9 mouse cellular contexts compared by ENCODE assay signal in genomic region chr2:58324118-58324901, GRCm38 (mm10). TPM values are rescaled to one million over a fixed set of nuclear protein-coding genes. Genes with fewer than 3 reads are reported as not detected.
DNase-seq lines count a peak whose midpoint lies in the region; ATAC-seq and TF ChIP-seq lines count a peak whose summit lies in the region.
"Had no signal": no experiment of that assay in that cellular context is flagged by ENCODE, and none has a peak within 500 bp of the region (broad histone marks: within the 10 kb centered on the region; RNA-seq: fewer than 3 reads in every experiment).

No protein-coding gene starts in this region.

- H3K9ac ChIP-seq in heart, embryonic 11.5 days (ENCODE audit: low read depth, low read length) = peak overlapping the region; percentile 83
- peak overlapping the region; percentile 40 for H3K9ac ChIP-seq in forebrain, postnatal 0 days
- peak overlapping the region; percentile 26; the same call in 1 of the 2 replicates for H3K9ac ChIP-seq in intestine, postnatal 0 days (ENCODE audit: low read depth, low read length)
- peak overlapping the region; percentile 26; the same call in 1 of the 2 replicates for H3K9ac ChIP-seq in limb, embryonic 15.5 days
- peak overlapping the region; percentile 26; the same call in 1 of the 2 replicates for H3K9ac ChIP-seq in midbrain, embryonic 15.5 days

- no peaks in the 10 kb centered on the region for H3K27me3 ChIP-seq in heart, embryonic 11.5 days (ENCODE audit: control insufficient read depth, insufficient read depth, low read length)
- no peaks in the 10 kb centered on the region for H3K27me3 ChIP-seq in forebrain, postnatal 0 days (ENCODE audit: insufficient read depth, low read length)
- no peaks in the 10 kb centered on the region for H3K27me3 ChIP-seq in intestine, postnatal 0 days (replicated peaks; ENCODE audit: control insufficient read depth, insufficient read depth, low read length)
- H3K27me3 ChIP-seq in limb, embryonic 15.5 days = no peaks in the 10 kb centered on the region
- no peaks in the 10 kb centered on the region for H3K27me3 ChIP-seq in midbrain, embryonic 15.5 days (replicated peaks)

- H3K36me3 ChIP-seq in heart, embryonic 11.5 days (ENCODE audit: control insufficient read depth, insufficient read depth, low read length) = no peaks in the 10 kb centered on the region
- no peaks in the 10 kb centered on the region for H3K36me3 ChIP-seq in forebrain, postnatal 0 days (ENCODE audit: insufficient read depth)
- H3K36me3 ChIP-seq in intestine, postnatal 0 days (ENCODE audit: control insufficient read depth, insufficient read depth) = no peaks in the 10 kb centered on the region
- H3K36me3 ChIP-seq in limb, embryonic 15.5 days = no peaks in the 10 kb centered on the region
- H3K36me3 ChIP-seq in midbrain, embryonic 15.5 days (replicated peaks) = no peaks in the 10 kb centered on the region
- H3K36me3 ChIP-seq: G1E had no signal

- H3K4me1 ChIP-seq in heart, embryonic 11.5 days (ENCODE audit: control insufficient read depth, insufficient read depth, low read length) = no peaks in the 10 kb centered on the region; the same call in 1 of the 2 replicates
- H3K4me1 ChIP-seq in forebrain, postnatal 0 days (ENCODE audit: insufficient read depth) = no peaks in the 10 kb centered on the region
- H3K4me1 ChIP-seq in intestine, postnatal 0 days (replicated peaks; ENCODE audit: control insufficient read depth, insufficient read depth, low read length) = no peaks in the 10 kb centered on the region; the same call in 1 of the 2 replicates
- H3K4me1 ChIP-seq in limb, embryonic 15.5 days = peaks cover 7% of the 10 kb centered on the region
- H3K4me1 ChIP-seq in midbrain, embryonic 15.5 days = peaks cover 7% of the 10 kb centered on the region; the same call in 1 of the 2 replicates

- no peak for DNase-seq in heart, postnatal 25 days (ENCODE audit: low spot score)
- peak; percentile 48 for DNase-seq in cerebellum, adult 11-12 months
- DNase-seq in forebrain, postnatal 0 days = peak; percentile 67
- DNase-seq in spleen, postnatal 4 days (ENCODE audit: low spot score in 2 of 2) = peak; percentile 28 to 66

- H3K4me3 ChIP-seq in heart, embryonic 11.5 days (ENCODE audit: low read depth, low read length) = peak overlapping the region; percentile 53
- H3K4me3 ChIP-seq in forebrain, postnatal 0 days (ENCODE audit: low read depth, low read length) = peak overlapping the region; percentile 28
- peak overlapping the region; percentile 22; the same call in 1 of the 2 replicates for H3K4me3 ChIP-seq in intestine, postnatal 0 days (ENCODE audit: low read depth, low read length)
- H3K4me3 ChIP-seq in limb, embryonic 15.5 days = peak overlapping the region; percentile 38
- H3K4me3 ChIP-seq in midbrain, embryonic 15.5 days = peak overlapping the region; percentile 39

- TF ChIP-seq CTCF in forebrain, postnatal 0 days (IDR thresholded peaks at IDR 0.05; ENCODE audit: low read depth) = peak; percentile 65
- TF ChIP-seq CTCF in intestine, postnatal 0 days (IDR thresholded peaks at IDR 0.05; ENCODE audit: low read depth) = peak; percentile 66

- H3K27ac ChIP-seq in heart, embryonic 11.5 days (ENCODE audit: low read depth, low read length) = no peak overlapping the region
- H3K27ac ChIP-seq in forebrain, postnatal 0 days (ENCODE audit: low read depth, low read length) = 0 out of 2 replicates have a peak overlapping the region, but pooled peaks have one; percentile 6
- H3K27ac ChIP-seq in intestine, postnatal 0 days (ENCODE audit: low read depth, low read length) = no peak overlapping the region
- H3K27ac ChIP-seq in limb, embryonic 15.5 days = no peak overlapping the region
- peak overlapping the region; percentile 46 for H3K27ac ChIP-seq in midbrain, embryonic 15.5 days

- H3K4me2 ChIP-seq in heart, embryonic 11.5 days = peak overlapping the region; percentile 84
- H3K4me2 ChIP-seq in forebrain, postnatal 0 days (ENCODE audit: low read depth) = peak overlapping the region; percentile 57
- peak overlapping the region; percentile 60 for H3K4me2 ChIP-seq in intestine, postnatal 0 days (replicated peaks; ENCODE audit: low read depth)
- H3K4me2 ChIP-seq in limb, embryonic 15.5 days = peak overlapping the region; percentile 67
- H3K4me2 ChIP-seq in midbrain, embryonic 15.5 days = peak overlapping the region; percentile 61

- no peaks in the 10 kb centered on the region for H3K9me3 ChIP-seq in heart, embryonic 11.5 days (replicated peaks; ENCODE audit: control insufficient read depth, low read length)
- H3K9me3 ChIP-seq in forebrain, postnatal 0 days (ENCODE audit: low read length) = no peaks in the 10 kb centered on the region
- no peaks in the 10 kb centered on the region for H3K9me3 ChIP-seq in intestine, postnatal 0 days (ENCODE audit: control insufficient read depth)
- no peaks in the 10 kb centered on the region for H3K9me3 ChIP-seq in limb, embryonic 15.5 days
- H3K9me3 ChIP-seq in midbrain, embryonic 15.5 days = no peaks in the 10 kb centered on the region

- 9% methylated on average over 23 of the region's 23 CpGs for WGBS in heart, embryonic 11.5 days (ENCODE audit: insufficient replicate concordance)
- WGBS in forebrain, postnatal 0 days = 10% methylated on average over 23 of the region's 23 CpGs
- WGBS in intestine, postnatal 0 days = 20% methylated on average over 23 of the region's 23 CpGs
- WGBS in limb, embryonic 15.5 days = 16% methylated on average over 23 of the region's 23 CpGs
- 9% methylated on average over 23 of the region's 23 CpGs for WGBS in midbrain, embryonic 15.5 days

- ATAC-seq in heart, embryonic 11.5 days (replicated peaks; ENCODE audit: insufficient number of reproducible peaks, low FRiP score, low TSS enrichment) = no peak
- ATAC-seq in forebrain, postnatal 0 days = peak; percentile 88
- no peak for ATAC-seq in intestine, postnatal 0 days
- ATAC-seq in limb, embryonic 15.5 days (ENCODE audit: insufficient number of reproducible peaks, low FRiP score, low TSS enrichment, low read depth) = no peak
- ATAC-seq in midbrain, embryonic 15.5 days (replicated peaks) = peak; percentile 92

- intact Hi-C loops in heart, postnatal 25 days (cut with DNase I) = no loop called here

RNA-seq across cellular contexts. Expression of gene Acvr1c, which starts 33.4 kb away (rescaled TPM):
- polyA plus RNA-seq in heart, embryonic 11.5 days (2014; fragmentation: Nextera tagmentation; extraction: Ambion mirVana) = 1.6 and 2.1 TPM in 2 replicates
- under 1 TPM; 0.18 to 0.75 TPM for total RNA-seq in heart, postnatal 25 days (2021)
- total RNA-seq in forebrain, postnatal 0 days (2014; rRNA removed) = 1.6 and 2.7 TPM in 2 replicates
- polyA plus RNA-seq in forebrain, postnatal 0 days (2015; fragmentation: Nextera tagmentation; extraction: Ambion mirVana) = 0.77 and 0.91 TPM in 2 replicates
- polyA plus RNA-seq in intestine, postnatal 0 days (2015; fragmentation: Nextera tagmentation; extraction: Ambion mirVana) = 5.2 and 5.5 TPM in 2 replicates
- polyA plus RNA-seq in limb, embryonic 15.5 days (2015; fragmentation: Nextera tagmentation; extraction: Ambion mirVana) = 0.05 and 0.17 TPM in 2 replicates
- 0.51 and 0.92 TPM in 2 replicates for polyA plus RNA-seq in midbrain, embryonic 15.5 days (2015; fragmentation: Nextera tagmentation; extraction: Ambion mirVana)
- polyA plus RNA-seq: G1E had no signal

Comparison
In these comparisons a context has a peak if more than half of its experiments do, and no peak if none do; other contexts are left out.
1. ATAC-seq: peak in forebrain, postnatal 0 days (single experiment) and midbrain, embryonic 15.5 days (single experiment); none in heart, embryonic 11.5 days (single experiment), intestine, postnatal 0 days (single experiment) and limb, embryonic 15.5 days (single experiment).
2. H3K27ac ChIP-seq: peak in forebrain, postnatal 0 days (single experiment) and midbrain, embryonic 15.5 days (single experiment); none in heart, embryonic 11.5 days (single experiment), intestine, postnatal 0 days (single experiment) and limb, embryonic 15.5 days (single experiment).
3. H3K9ac ChIP-seq: peak in every context shown above with its lines; median percentile 83 in heart, embryonic 11.5 days; 40 in forebrain, postnatal 0 days; 26 in intestine, postnatal 0 days; 26 in limb, embryonic 15.5 days; 26 in midbrain, embryonic 15.5 days.
4. Peak in every context shown above with its lines, with median percentiles within 50 percentile points of each other: H3K4me2 ChIP-seq and H3K4me3 ChIP-seq.